Comparison of ENCODE assay signal across 12 mouse cellular contexts in the genomic region with DNA sequence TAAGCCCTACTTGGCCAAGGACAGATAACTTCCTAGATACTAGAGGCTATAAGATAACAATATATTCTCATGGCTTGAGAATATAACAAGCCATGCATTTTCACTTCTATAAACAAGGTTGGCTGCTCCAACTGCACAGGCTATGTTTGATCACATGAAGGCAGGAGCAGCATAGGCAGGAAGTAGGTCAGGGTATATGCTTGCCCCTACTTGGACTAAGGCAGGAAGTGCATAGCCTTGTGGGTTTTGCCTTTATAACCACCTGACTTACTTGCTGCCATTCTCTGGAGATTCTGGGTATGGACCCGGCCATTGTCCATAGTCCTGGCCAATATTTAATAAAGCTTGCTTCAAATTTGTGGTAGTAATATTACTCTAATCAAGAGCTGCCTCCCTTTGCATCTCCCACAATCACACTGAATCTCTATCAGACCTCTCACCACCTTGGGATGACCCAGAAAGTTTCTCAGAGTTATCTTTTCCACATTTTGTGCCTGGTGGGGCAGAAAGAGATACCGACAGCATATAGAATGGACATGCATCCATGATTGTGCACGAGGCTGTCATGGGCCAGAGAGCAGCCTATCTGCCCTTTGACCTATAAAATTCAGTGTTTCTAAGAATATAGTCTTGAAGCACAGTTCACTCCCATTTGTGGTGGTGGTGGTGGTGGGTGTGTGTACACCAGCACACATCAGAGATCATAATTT.
DNase-seq lines count a peak whose midpoint lies in the region; ATAC-seq and TF ChIP-seq lines count a peak whose summit lies in the region.
"Had no signal": no experiment of that assay in that cellular context is flagged by ENCODE, and none has a peak within 500 bp of the region (broad histone marks: within the 10 kb centered on the region; RNA-seq: fewer than 3 reads in every experiment).

No protein-coding gene starts in this region.

- intact Hi-C loops in heart, postnatal 10 days (cut with DNase I): no loop called here

- TF ChIP-seq CTCF in midbrain, postnatal 0 days (IDR thresholded peaks at IDR 0.05): no peak

- 67% methylated on average over 3 of the region's 3 CpGs for WGBS in heart, embryonic 13.5 days
- 71% methylated on average over 3 of the region's 3 CpGs for WGBS in lung, embryonic 16.5 days
- WGBS in midbrain, postnatal 0 days: 71% methylated on average over 3 of the region's 3 CpGs

- H3K9ac ChIP-seq in heart, embryonic 13.5 days: no peak overlapping the region
- no peak overlapping the region for H3K9ac ChIP-seq in lung, embryonic 16.5 days (ENCODE audit: low read length)
- H3K9ac ChIP-seq in midbrain, postnatal 0 days (replicated peaks; ENCODE audit: low read length, poor library complexity, severe bottlenecking): no peak overlapping the region
- H3K9ac ChIP-seq: hindbrain, embryonic 15.5 days had no signal

- H3K9me3 ChIP-seq in heart, embryonic 13.5 days: no peaks in the 10 kb centered on the region
- no peaks in the 10 kb centered on the region for H3K9me3 ChIP-seq in lung, embryonic 16.5 days (ENCODE audit: control insufficient read depth, low read length)
- H3K9me3 ChIP-seq in midbrain, postnatal 0 days (ENCODE audit: low read length): no peaks in the 10 kb centered on the region
- H3K9me3 ChIP-seq: hindbrain, embryonic 15.5 days; megakaryocyte, embryonic 14.5 days had no signal

- H3K27me3 ChIP-seq in heart, embryonic 13.5 days (replicated peaks): no peaks in the 10 kb centered on the region
- no peaks in the 10 kb centered on the region for H3K27me3 ChIP-seq in lung, embryonic 16.5 days (ENCODE audit: control insufficient read depth, insufficient read depth, low read depth, low read length)
- no peaks in the 10 kb centered on the region for H3K27me3 ChIP-seq in midbrain, postnatal 0 days (ENCODE audit: insufficient read depth, low read length)
- H3K27me3 ChIP-seq: hindbrain, embryonic 15.5 days; megakaryocyte, embryonic 14.5 days had no signal

- no peak for DNase-seq in heart, postnatal 10 days
- DNase-seq in lung, postnatal 10 days: no peak
- peak; percentile 43 to 58 for DNase-seq in thymus, postnatal 10 days (ENCODE audit: low spot score in 2 of 2)
- no peak for DNase-seq in midbrain, postnatal 0 days (ENCODE audit: low spot score)
- DNase-seq in gastrocnemius, postnatal 25 days: no peak
- DNase-seq: adrenal gland, adult 2 months; cerebellum, adult 9-10 months had no signal

- peaks cover 19% of the 10 kb centered on the region for H3K4me1 ChIP-seq in heart, embryonic 13.5 days
- peaks cover 9% of the 10 kb centered on the region for H3K4me1 ChIP-seq in lung, embryonic 16.5 days (replicated peaks; ENCODE audit: control insufficient read depth, insufficient read depth, low read length)
- H3K4me1 ChIP-seq in midbrain, postnatal 0 days (ENCODE audit: insufficient read depth, low read length): no peaks in the 10 kb centered on the region

- H3K4me2 ChIP-seq in heart, embryonic 13.5 days: no peak overlapping the region
- H3K4me2 ChIP-seq in lung, embryonic 16.5 days (ENCODE audit: low read depth, low read length): no peak overlapping the region
- H3K4me2 ChIP-seq in midbrain, postnatal 0 days (ENCODE audit: low read depth, low read length, poor library complexity, severe bottlenecking): no peak overlapping the region
- H3K4me2 ChIP-seq: hindbrain, embryonic 15.5 days had no signal

- H3K36me3 ChIP-seq in heart, embryonic 13.5 days: no peaks in the 10 kb centered on the region
- no peaks in the 10 kb centered on the region for H3K36me3 ChIP-seq in lung, embryonic 16.5 days (ENCODE audit: control insufficient read depth, insufficient read depth, low read length)
- H3K36me3 ChIP-seq in midbrain, postnatal 0 days (ENCODE audit: insufficient read depth, low read length): no peaks in the 10 kb centered on the region
- H3K36me3 ChIP-seq: hindbrain, embryonic 15.5 days had no signal

- ATAC-seq in heart, embryonic 13.5 days (ENCODE audit: extremely low read depth, insufficient number of reproducible peaks, low FRiP score, low TSS enrichment): no peak
- ATAC-seq in lung, embryonic 16.5 days (ENCODE audit: low read depth): no peak
- ATAC-seq in inflammation-experienced regulatory T-cells, adult 6 months: peak; percentile 100
- ATAC-seq in midbrain, postnatal 0 days (ENCODE audit: low FRiP score): no peak

- H3K27ac ChIP-seq in heart, embryonic 13.5 days (replicated peaks): peak overlapping the region; percentile 85
- peak overlapping the region; percentile 21 for H3K27ac ChIP-seq in lung, embryonic 16.5 days (ENCODE audit: low read length)
- no peak overlapping the region for H3K27ac ChIP-seq in midbrain, postnatal 0 days (ENCODE audit: low read depth, low read length)
- H3K27ac ChIP-seq: hindbrain, embryonic 15.5 days had no signal

- no peak overlapping the region for H3K4me3 ChIP-seq in heart, embryonic 13.5 days
- no peak overlapping the region for H3K4me3 ChIP-seq in lung, embryonic 16.5 days (ENCODE audit: low read length)
- no peak overlapping the region for H3K4me3 ChIP-seq in midbrain, postnatal 0 days (ENCODE audit: low read depth, low read length)
- H3K4me3 ChIP-seq: hindbrain, embryonic 15.5 days had no signal

Comparison
In these comparisons a context has a peak if more than half of its experiments do, and no peak if none do; other contexts are left out.
1. DNase-seq: peak in thymus, postnatal 10 days (2 of 2); none in heart, postnatal 10 days (0 of 2), lung, postnatal 10 days (single experiment), midbrain, postnatal 0 days (single experiment) and gastrocnemius, postnatal 25 days (single experiment).